Mouse (Mus musculus): ENCODE data around the gene B3gat2. TPM values are rescaled to one million over a fixed set of nuclear protein-coding genes. Genes with fewer than 3 reads are reported as not detected.

Gene B3gat2
- polyA plus RNA-seq, 1 experiment from 2014 or later = 0.35 TPM

- H3K27me3 ChIP-seq = no peaks in the 10 kb centered on the region
- H3K36me3 ChIP-seq = no peaks in the 10 kb centered on the region
- no peak overlapping the region for H3K4me3 ChIP-seq
- H3K4me2 ChIP-seq = no peak overlapping the region
- H3K9me3 ChIP-seq = no peaks in the 10 kb centered on the region
- WGBS = 95% methylated on average over 7 of the region's 7 CpGs
- no peak for ATAC-seq (ENCODE audit: borderline replicate concordance, extremely low read depth, low FRiP score, low TSS enrichment)
- no peak overlapping the region for H3K27ac ChIP-seq
- no peaks in the 10 kb centered on the region for H3K4me1 ChIP-seq
- H3K9ac ChIP-seq = no peak overlapping the region
Observed at GRCm38 (mm10) chr1:23884914-23885313, 123.4 kb downstream of the B3gat2 start.

- no peak for ATAC-seq (ENCODE audit: borderline replicate concordance, extremely low read depth, low FRiP score, low TSS enrichment)
- no peaks in the 10 kb centered on the region for H3K27me3 ChIP-seq
- H3K9ac ChIP-seq = no peak overlapping the region
- H3K9me3 ChIP-seq = no peaks in the 10 kb centered on the region
- H3K4me2 ChIP-seq = no peak overlapping the region
- H3K4me1 ChIP-seq = no peaks in the 10 kb centered on the region
- no peaks in the 10 kb centered on the region for H3K36me3 ChIP-seq
- no peak overlapping the region for H3K4me3 ChIP-seq
- 17% methylated on average over 1 of the region's 1 CpGs for WGBS
- H3K27ac ChIP-seq = no peak overlapping the region
Observed at GRCm38 (mm10) chr1:23892072-23892471, 130.5 kb downstream of the B3gat2 start.

Other genes with a start within 250 kb of the B3gat2 start
- 40.5 and 43.0 TPM in 2 replicates for gene Smap1, start 160.6 kb downstream of the B3gat2 start, polyA plus RNA-seq (2015; fragmentation: Nextera tagmentation; extraction: Ambion mirVana)
- 65.3 and 68.0 TPM in 2 replicates for gene Sdhaf4, start 243.9 kb downstream of the B3gat2 start, polyA plus RNA-seq (2015; fragmentation: Nextera tagmentation; extraction: Ambion mirVana)